Mouse (Mus musculus): ENCODE measurements around the gene Cxcr5. TPM values are rescaled to one million over a fixed set of nuclear protein-coding genes. Genes with fewer than 3 reads are reported as not detected.

Gene Cxcr5
- polyA plus RNA-seq, 1 experiment from 2014 or later, result not detected

DNA sequence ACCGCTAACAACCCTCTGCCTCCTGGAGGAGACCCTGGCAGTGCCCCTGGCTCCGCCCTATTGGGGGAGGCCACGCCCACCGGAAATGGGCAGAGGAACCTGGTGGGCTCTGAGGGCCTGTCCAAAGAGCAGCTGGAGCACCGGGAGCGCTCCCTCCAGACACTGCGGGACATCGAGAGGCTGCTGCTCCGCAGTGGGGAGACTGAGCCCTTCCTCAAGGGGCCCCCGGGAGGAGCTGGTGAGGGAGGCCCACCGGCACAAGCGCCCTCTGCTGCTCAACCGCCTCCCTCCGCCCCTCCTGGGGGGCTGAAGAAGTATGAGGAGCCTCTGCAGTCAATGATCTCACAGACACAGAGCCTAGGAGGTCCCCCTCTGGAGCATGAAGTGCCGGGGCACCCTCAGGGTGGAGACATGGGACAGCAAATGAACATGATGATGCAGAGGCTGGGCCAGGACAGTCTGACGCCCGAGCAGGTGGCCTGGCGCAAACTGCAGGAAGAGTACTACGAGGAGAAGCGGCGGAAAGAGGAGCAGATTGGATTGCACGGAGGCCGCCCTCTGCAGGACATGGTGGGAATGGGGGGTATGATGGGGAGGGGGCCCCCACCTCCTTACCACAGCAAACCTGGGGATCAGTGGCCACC lies 55.7 kb downstream of the Cxcr5 start:
- H3K9me3 ChIP-seq (replicated peaks), result no peaks in the 10 kb centered on the region
- no peak overlapping the region for H3K4me2 ChIP-seq
- H3K4me3 ChIP-seq (replicated peaks), result no peak overlapping the region
- 52% methylated on average over 23 of the region's 23 CpGs for WGBS
- H3K36me3 ChIP-seq, result peaks cover 48% of the 10 kb centered on the region
- H3K4me1 ChIP-seq, result peaks cover 50% of the 10 kb centered on the region
- H3K27me3 ChIP-seq (replicated peaks), result 0 out of 2 replicates have a peak, but pooled peaks cover 13% of the 10 kb centered on the region
- no peak overlapping the region for H3K27ac ChIP-seq (replicated peaks)
- ATAC-seq (ENCODE audit: low FRiP score), result no peak
- H3K9ac ChIP-seq (replicated peaks), result no peak overlapping the region

DNA sequence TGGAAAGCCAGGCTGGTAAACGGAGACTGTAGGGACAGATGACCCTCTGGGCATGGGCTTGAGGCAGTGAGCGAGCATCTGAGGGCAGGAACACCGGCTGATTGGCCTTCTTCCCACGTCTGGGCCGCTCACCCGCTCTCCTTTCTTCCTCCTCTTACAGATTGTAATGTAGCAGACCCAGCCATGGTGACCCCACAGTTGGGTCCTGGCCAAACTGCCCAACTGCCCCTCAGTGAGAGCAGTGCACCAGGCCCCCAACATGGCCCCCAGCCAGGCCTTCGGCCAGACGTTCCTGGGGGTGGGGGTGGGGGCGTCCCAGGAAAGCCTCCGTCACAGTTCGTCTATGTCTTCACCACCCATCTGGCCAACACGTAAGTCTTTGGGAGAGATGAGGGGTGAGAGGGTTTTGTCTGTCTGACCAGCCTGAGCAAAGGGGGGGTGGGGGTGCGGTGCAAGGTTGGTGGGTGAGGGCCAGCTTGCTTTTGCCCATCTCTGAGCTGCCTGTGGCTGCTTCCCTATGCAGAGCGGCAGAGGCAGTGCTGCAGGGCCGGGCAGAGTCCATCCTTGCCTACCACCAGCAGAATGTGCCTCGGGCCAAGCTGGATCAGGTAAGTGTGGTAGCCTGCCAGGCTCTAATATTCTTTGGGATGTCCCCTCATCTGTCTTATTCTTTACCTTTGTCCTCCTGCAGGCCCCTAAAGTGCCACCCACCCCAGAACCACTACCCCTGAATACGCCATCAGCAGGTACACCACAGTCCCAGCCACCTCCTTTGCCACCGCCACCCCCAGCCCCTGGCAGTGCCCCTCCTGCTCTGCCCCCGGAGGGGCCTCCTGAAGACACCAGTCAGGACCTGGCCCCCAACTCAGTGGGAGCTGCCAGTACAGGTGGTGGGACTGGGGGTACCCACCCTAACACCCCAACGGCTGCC lies 56.5 kb downstream of the Cxcr5 start:
- Histone ChIP-seq H3K27me3 (replicated peaks) (0 out of 2 replicates have a peak, but pooled peaks cover 13% of the 10 kb centered on the region), H3K9me3 (replicated peaks) (no peaks in the 10 kb centered on the region), H3K36me3 (peaks cover 52% of the 10 kb centered on the region), H3K4me3 (replicated peaks) (no peak overlapping the region), H3K4me2 (no peak overlapping the region), H3K4me1 (peaks cover 51% of the 10 kb centered on the region), H3K27ac (replicated peaks) (no peak overlapping the region), H3K9ac (replicated peaks) (no peak overlapping the region; the same call in 1 of the 2 replicates)
- ATAC-seq (ENCODE audit: low FRiP score), result no peak
- WGBS, result 61% methylated on average over 20 of the region's 20 CpGs

DNA sequence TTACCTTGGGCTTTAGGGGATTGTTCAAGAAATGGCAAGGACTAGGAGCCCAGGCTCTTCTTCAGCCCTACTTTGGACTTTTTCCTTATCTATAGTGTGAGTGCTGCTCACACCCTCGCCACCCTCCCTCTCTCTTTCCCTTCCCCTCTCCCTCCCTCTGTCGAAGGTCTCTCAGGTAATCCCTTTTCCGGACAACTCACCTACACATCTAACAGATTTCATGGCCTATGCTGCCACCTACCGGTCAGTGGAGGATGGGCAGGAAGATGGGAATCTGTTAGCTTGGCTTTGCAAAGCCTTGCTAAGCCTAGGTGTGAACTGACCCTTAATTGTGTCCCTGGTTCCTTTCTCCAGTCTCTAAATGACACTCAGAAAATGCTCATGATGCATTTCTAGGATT lies 59.7 kb downstream of the Cxcr5 start:
- H3K9ac ChIP-seq (replicated peaks), result no peak overlapping the region
- WGBS, result 0% methylated on average over 4 of the region's 4 CpGs
- no peak overlapping the region for H3K27ac ChIP-seq (replicated peaks)
- H3K4me3 ChIP-seq (replicated peaks), result no peak overlapping the region
- peak overlapping the region; percentile 9; the same call in 1 of the 2 replicates for H3K4me2 ChIP-seq
- H3K4me1 ChIP-seq, result peaks cover 67% of the 10 kb centered on the region
- peaks cover 30% of the 10 kb centered on the region for H3K36me3 ChIP-seq
- H3K9me3 ChIP-seq (replicated peaks), result no peaks in the 10 kb centered on the region
- H3K27me3 ChIP-seq (replicated peaks), result no peaks in the 10 kb centered on the region
- ATAC-seq (ENCODE audit: low FRiP score), result no peak

DNA sequence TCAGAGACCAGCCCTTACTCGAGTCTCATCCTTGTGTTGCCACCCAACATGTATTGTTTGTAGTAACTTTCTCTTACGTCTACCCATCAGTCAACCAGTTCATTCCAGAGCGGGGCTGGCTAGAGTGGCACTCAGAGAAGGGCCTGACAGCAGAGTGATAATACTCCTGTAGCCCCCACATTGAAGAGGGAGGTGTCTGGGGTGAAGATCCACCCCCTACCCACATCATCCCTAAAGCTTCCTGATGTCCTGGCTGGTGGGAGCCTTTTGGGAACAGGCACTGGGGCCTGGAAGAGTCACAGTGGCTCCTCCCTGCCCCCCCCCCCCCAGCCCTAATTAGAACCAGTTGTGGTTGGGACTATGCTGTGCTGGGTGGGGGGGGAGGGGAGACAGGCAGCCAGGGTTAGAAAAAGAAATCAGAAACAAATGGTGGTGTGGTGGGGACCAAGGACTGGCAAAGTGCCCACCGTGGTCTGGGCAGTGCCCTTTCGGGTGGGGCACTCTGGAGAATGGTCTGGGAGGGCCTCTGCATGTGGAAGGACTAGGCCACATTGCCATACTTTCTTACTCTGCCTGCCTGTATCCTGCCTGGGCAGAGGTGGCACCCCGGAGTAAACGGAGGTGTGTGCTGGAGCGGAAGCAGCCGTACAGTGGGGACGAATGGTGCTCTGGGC lies 60.3 kb downstream of the Cxcr5 start:
- no peak overlapping the region for H3K27ac ChIP-seq (replicated peaks)
- H3K4me1 ChIP-seq, result peaks cover 73% of the 10 kb centered on the region
- 53% methylated on average over 10 of the region's 10 CpGs for WGBS
- no peak overlapping the region for H3K9ac ChIP-seq (replicated peaks)
- no peak overlapping the region for H3K4me3 ChIP-seq (replicated peaks)
- ATAC-seq (ENCODE audit: low FRiP score), result no peak
- peak overlapping the region; percentile 9; the same call in 1 of the 2 replicates for H3K4me2 ChIP-seq
- no peaks in the 10 kb centered on the region for H3K27me3 ChIP-seq (replicated peaks)
- H3K9me3 ChIP-seq (replicated peaks), result no peaks in the 10 kb centered on the region
- peaks cover 23% of the 10 kb centered on the region for H3K36me3 ChIP-seq

DNA sequence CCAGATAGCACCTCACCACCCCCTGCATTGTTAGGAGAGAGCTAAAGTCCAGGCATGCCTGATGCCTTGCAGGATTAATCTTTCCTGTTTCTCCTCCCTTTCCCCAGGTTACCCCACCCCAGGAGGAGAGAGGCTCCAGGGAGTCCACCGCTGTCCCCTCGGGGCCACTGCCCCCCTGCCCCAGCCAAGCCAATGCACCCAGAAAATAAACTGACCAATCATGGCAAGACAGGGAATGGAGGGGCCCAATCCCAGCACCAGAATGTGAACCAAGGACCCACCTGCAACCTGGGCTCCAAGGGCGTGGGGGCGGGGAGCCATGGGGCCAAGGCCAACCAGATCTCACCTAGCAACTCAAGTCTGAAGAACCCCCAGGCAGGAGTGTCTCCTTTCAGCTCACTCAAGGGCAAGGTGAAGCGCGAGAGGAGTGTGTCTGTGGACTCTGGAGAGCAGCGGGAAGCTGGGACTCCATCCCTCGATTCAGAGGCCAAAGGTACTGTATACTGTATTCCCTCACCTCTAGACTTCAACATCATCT lies 61.0 kb downstream of the Cxcr5 start:
- 60% methylated on average over 8 of the region's 8 CpGs for WGBS
- 0 out of 2 replicates have a peak overlapping the region, but pooled peaks have one; percentile 91 for H3K4me2 ChIP-seq

DNA sequence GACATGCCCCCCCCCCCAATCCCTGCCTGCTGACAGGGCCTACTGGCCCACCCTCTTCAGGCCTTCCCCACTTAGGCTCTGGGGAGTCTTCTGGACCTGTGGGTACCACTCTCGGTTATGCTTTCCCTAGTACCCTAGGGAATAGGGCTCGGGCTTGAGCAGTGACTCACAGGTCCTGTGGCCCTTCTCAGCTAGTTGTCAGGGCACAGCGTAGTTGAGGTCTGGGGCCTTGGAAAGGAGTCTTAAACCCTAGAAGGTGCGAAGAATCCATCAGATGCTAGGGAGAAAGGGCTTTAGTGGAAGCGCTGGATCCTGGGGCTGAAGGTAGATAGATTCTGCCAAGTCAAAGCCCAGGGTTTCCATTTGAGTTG lies 61.5 kb downstream of the Cxcr5 start:
- peak overlapping the region; percentile 41 for H3K4me3 ChIP-seq (replicated peaks)
- H3K9ac ChIP-seq (replicated peaks), result peak overlapping the region; percentile 57; the same call in 1 of the 2 replicates
- peaks cover 11% of the 10 kb centered on the region for H3K36me3 ChIP-seq
- H3K4me1 ChIP-seq, result peaks cover 78% of the 10 kb centered on the region
- H3K4me2 ChIP-seq, result peak overlapping the region; percentile 91
- peak overlapping the region; percentile 89 for H3K27ac ChIP-seq (replicated peaks)
- H3K27me3 ChIP-seq (replicated peaks), result no peaks in the 10 kb centered on the region
- H3K9me3 ChIP-seq (replicated peaks), result no peaks in the 10 kb centered on the region
- ATAC-seq (ENCODE audit: low FRiP score), result no peak
- 22% methylated on average over 5 of the region's 5 CpGs for WGBS

More for the DNA sequence above, 61.0 kb downstream of the Cxcr5 start:
- H3K4me1 ChIP-seq, result peaks cover 76% of the 10 kb centered on the region
- no peak overlapping the region for H3K4me3 ChIP-seq (replicated peaks)
- H3K27me3 ChIP-seq (replicated peaks), result no peaks in the 10 kb centered on the region
- H3K36me3 ChIP-seq, result peaks cover 17% of the 10 kb centered on the region
- no peak for ATAC-seq (ENCODE audit: low FRiP score)
- no peaks in the 10 kb centered on the region for H3K9me3 ChIP-seq (replicated peaks)
- peak overlapping the region; percentile 89 for H3K27ac ChIP-seq (replicated peaks)
- H3K9ac ChIP-seq (replicated peaks), result 0 out of 2 replicates have a peak overlapping the region, but pooled peaks have one; percentile 2

DNA sequence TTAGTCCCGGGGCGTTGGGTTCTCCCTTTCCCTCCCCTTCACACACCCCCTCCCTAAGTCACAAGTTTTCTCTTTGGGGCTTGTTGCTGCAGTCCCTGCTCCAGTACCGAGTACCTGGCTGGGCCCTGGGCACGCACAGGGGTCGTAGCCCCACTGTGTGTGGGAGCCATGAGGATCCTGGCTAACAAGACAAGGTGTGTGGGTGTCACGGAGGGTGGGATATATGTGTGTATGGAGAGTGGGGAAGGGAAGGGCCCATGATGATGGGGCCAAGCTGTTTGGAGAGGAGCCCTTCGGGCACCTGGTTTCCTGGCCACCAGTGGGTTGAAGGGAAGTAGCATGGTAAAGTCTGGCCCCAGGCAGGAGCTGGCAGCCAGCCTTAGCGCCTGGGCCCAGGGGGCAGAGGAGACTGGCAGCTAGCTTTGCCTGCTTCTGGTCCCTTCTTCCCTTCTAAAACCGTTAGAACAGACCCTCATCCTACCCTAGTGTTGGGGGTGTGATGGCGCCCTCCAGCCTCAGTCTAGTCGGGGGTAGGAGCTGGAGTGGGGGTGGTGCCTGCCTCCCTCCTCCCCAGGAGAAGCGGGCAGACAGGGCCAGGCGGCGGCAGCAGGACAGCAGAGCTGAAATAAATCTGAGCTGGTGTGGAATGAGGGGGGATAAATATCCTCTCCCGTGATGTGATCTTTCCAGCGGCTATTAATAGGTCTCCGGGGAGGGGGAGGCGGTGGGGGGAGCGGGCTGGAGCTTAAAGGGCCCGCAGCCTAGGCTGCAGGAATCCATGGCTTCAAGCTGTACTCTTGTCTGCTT lies 62.1 kb downstream of the Cxcr5 start:
- peak overlapping the region; percentile 41 for H3K4me3 ChIP-seq (replicated peaks)
- H3K36me3 ChIP-seq, result peaks cover 9% of the 10 kb centered on the region
- H3K4me1 ChIP-seq, result peaks cover 79% of the 10 kb centered on the region
- H3K4me2 ChIP-seq, result peak overlapping the region; percentile 91
- peak; percentile 49 for ATAC-seq (ENCODE audit: low FRiP score)
- H3K9me3 ChIP-seq (replicated peaks), result no peaks in the 10 kb centered on the region
- H3K27me3 ChIP-seq (replicated peaks), result no peaks in the 10 kb centered on the region
- H3K27ac ChIP-seq (replicated peaks), result peak overlapping the region; percentile 89
- peak overlapping the region; percentile 57 for H3K9ac ChIP-seq (replicated peaks)
- 5% methylated on average over 20 of the region's 20 CpGs for WGBS

DNA sequence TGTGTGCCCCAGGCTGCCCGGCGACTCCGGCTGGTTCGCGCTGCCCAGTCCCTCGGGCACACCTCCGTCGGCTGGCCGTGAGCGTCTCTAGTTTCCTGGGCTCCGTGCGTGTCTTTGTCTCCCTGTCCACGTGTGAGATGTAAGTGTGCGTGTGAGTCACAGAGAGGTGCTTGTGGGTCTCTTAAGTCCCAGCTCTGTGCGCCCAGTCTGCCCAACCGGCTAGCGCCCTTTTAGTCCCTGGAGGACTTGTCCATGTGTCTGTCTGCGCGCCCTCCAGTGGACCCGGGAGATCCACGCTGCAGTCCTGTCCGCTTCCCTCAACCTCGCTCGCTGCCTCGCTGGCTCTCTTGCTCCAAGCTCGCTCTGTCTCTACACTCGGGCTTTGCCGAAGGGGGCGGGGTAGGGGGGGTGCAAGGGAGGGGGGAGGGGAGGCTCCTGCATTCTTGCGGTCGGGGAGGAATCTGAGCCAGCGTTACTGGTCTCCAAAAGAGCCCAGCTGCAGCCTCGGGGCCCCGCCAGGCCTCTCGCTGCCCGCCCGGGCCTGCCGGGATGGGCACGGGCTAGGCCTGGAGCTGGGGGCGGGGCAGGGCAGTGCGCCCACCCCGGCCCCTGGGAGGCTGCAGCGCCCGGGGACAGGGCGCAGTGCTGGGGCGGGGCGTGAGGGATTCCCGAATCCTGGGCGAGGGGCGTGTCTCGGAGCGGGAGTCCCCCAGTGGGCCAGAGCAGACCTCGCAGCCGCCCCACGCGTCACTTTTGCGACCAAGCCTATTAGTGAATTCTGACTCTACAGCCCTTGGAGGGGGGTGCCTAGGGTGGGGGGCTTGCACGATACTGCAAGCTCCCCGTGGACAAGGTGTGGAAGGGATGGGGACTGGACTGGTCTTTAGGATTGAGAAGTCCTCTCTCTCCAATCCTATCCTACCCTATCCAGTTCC lies 63.0 kb downstream of the Cxcr5 start:
- Histone ChIP-seq H3K36me3 (peaks cover 9% of the 10 kb centered on the region), H3K4me3 (replicated peaks) (peak overlapping the region; percentile 41), H3K4me1 (peaks cover 87% of the 10 kb centered on the region), H3K27me3 (replicated peaks) (no peaks in the 10 kb centered on the region), H3K9ac (replicated peaks) (peak overlapping the region; percentile 57), H3K9me3 (replicated peaks) (no peaks in the 10 kb centered on the region), H3K27ac (replicated peaks) (peak overlapping the region; percentile 89), H3K4me2 (peak overlapping the region; percentile 91)
- under 1% methylated on average over 53 of the region's 59 CpGs for WGBS
- peak; percentile 68 for ATAC-seq (ENCODE audit: low FRiP score)

DNA sequence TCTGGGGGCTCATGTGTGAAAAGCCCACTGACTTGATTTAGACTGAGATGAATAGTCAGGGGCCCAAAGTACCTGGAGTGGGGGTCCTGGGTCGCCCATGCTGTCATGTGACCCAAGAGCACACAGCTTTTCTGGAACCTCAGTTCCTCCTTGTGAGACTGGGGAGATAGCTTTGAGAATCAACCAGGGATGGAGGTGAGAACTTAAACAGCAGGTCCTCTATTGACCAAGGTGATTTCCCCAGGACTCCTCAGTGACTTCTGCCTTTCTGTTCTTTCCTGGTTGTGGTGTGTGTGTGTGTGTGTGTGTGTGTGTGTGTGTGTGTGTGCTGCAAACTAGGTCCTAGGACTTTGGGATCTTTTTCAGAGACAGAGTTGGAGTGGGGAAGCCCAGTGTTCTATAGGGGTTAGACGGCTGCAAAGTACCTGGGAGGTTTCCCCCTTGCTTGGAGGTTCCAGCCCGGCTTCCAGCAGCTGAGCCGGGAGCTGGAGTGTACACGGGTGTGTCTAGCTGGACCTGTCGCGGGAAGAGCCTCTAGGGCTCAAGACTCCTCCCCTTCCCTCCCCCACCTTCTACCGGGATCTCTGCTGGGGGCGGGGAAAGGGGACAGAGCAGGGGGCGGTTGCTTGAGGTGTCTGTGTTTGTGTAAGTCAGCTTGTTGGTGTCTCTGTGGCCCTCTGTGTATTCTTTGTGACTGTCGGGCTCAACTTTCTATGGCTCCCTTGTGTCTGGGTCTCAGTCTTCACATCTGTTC lies 63.9 kb downstream of the Cxcr5 start:
- peak overlapping the region; percentile 57 for H3K9ac ChIP-seq (replicated peaks)
- peak overlapping the region; percentile 41 for H3K4me3 ChIP-seq (replicated peaks)
- peaks cover 9% of the 10 kb centered on the region for H3K36me3 ChIP-seq
- WGBS, result 7% methylated on average over 11 of the region's 11 CpGs
- no peaks in the 10 kb centered on the region for H3K27me3 ChIP-seq (replicated peaks)
- peak overlapping the region; percentile 89 for H3K27ac ChIP-seq (replicated peaks)
- ATAC-seq (ENCODE audit: low FRiP score), result no peak
- peaks cover 96% of the 10 kb centered on the region for H3K4me1 ChIP-seq
- no peaks in the 10 kb centered on the region for H3K9me3 ChIP-seq (replicated peaks)
- H3K4me2 ChIP-seq, result peak overlapping the region; percentile 91

All from neural tube, embryonic 15.5 days (tissue).